Mouse (Mus musculus): Measurements from ENCODE around the gene Kazald1. TPM values are rescaled to one million over a fixed set of nuclear protein-coding genes. Genes with fewer than 3 reads are reported as not detected.

Kazald1 gene
- polyA plus RNA-seq, 1 experiment = not detected

DNA sequence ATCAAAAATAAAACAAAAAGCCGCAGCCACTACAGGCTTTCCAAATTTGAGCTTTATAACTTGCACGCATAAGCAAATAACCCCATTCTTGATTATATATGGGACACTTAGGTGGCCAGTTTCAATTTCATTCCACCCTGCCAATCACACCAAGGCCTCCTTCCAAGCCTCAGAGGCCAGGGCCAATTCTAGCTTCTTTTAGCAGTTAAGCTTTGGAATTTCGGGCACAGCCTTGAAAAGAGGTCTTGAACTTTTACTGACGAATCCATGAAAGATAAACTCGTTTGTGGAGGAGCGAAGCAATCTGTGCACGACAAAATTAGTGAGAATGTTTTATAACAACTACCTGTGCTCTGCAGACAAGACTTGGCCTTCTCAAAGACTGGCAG, 17.3 kb upstream of the Kazald1 start:
- TF ChIP-seq CTCF (IDR thresholded peaks at IDR 0.05; ENCODE audit: insufficient read depth, low read depth, low read length) (no peak), POLR2A (IDR thresholded peaks at IDR 0.05; ENCODE audit: insufficient read depth, low read depth, low read length) (no peak)
- H3K4me3 ChIP-seq (ENCODE audit: insufficient read depth, low read depth, low read length) = peak overlapping the region; percentile 90
- H3K27ac ChIP-seq (ENCODE audit: insufficient read depth, low read depth, low read length) = peak overlapping the region; percentile 89
- H3K4me1 ChIP-seq (ENCODE audit: control insufficient read depth, insufficient read depth, low read length) = peaks cover 24% of the 10 kb centered on the region
- WGBS = 30% methylated on average over 7 of the region's 7 CpGs

- H3K4me3 ChIP-seq (ENCODE audit: insufficient read depth, low read depth, low read length) = peak overlapping the region; percentile 90
- under 1% methylated on average over 34 of the region's 34 CpGs for WGBS
- H3K27ac ChIP-seq (ENCODE audit: insufficient read depth, low read depth, low read length) = peak overlapping the region; percentile 100
- H3K4me1 ChIP-seq (ENCODE audit: control insufficient read depth, insufficient read depth, low read length) = peaks cover 24% of the 10 kb centered on the region
- no peak for TF ChIP-seq CTCF (IDR thresholded peaks at IDR 0.05; ENCODE audit: insufficient read depth, low read depth, low read length)
- peak; percentile 32; the same call in 1 of the 2 replicates for TF ChIP-seq POLR2A (IDR thresholded peaks at IDR 0.05; ENCODE audit: insufficient read depth, low read depth, low read length)
Observed at GRCm38 (mm10) chr19:45058113-45058839, 16.8 kb upstream of the Kazald1 start.

GRCm38 (mm10) chr19:45058841-45059240, 16.2 kb upstream of the Kazald1 start:
- H3K4me1 ChIP-seq (ENCODE audit: control insufficient read depth, insufficient read depth, low read length) = peaks cover 22% of the 10 kb centered on the region
- TF ChIP-seq POLR2A (IDR thresholded peaks at IDR 0.05; ENCODE audit: insufficient read depth, low read depth, low read length) (no peak), CTCF (IDR thresholded peaks at IDR 0.05; ENCODE audit: insufficient read depth, low read depth, low read length) (no peak)
- peak overlapping the region; percentile 100 for H3K27ac ChIP-seq (ENCODE audit: insufficient read depth, low read depth, low read length)
- WGBS = under 1% methylated on average over 14 of the region's 14 CpGs
- peak overlapping the region; percentile 90 for H3K4me3 ChIP-seq (ENCODE audit: insufficient read depth, low read depth, low read length)

GRCm38 (mm10) chr19:45063565-45064292, 11.3 kb upstream of the Kazald1 start:
- TF ChIP-seq POLR2A (IDR thresholded peaks at IDR 0.05; ENCODE audit: insufficient read depth, low read depth, low read length) (no peak), CTCF (IDR thresholded peaks at IDR 0.05; ENCODE audit: insufficient read depth, low read depth, low read length) (peak; percentile 35; the same call in 1 of the 2 replicates)
- Histone ChIP-seq H3K27ac (ENCODE audit: insufficient read depth, low read depth, low read length) (no peak overlapping the region), H3K4me3 (ENCODE audit: insufficient read depth, low read depth, low read length) (no peak overlapping the region), H3K4me1 (ENCODE audit: control insufficient read depth, insufficient read depth, low read length) (0 out of 2 replicates have a peak, but pooled peaks cover 6% of the 10 kb centered on the region)
- 48% methylated on average over 20 of the region's 20 CpGs for WGBS

- WGBS = 11% methylated on average over 21 of the region's 21 CpGs
- no peak for TF ChIP-seq CTCF (IDR thresholded peaks at IDR 0.05; ENCODE audit: insufficient read depth, low read depth, low read length)
- no peak for TF ChIP-seq POLR2A (IDR thresholded peaks at IDR 0.05; ENCODE audit: insufficient read depth, low read depth, low read length)
- no peak overlapping the region for H3K4me3 ChIP-seq (ENCODE audit: insufficient read depth, low read depth, low read length)
- no peak overlapping the region for H3K27ac ChIP-seq (ENCODE audit: insufficient read depth, low read depth, low read length)
- 0 out of 2 replicates have a peak, but pooled peaks cover 6% of the 10 kb centered on the region for H3K4me1 ChIP-seq (ENCODE audit: control insufficient read depth, insufficient read depth, low read length)
Observed at GRCm38 (mm10) chr19:45065226-45065625, 9.8 kb upstream of the Kazald1 start.

GRCm38 (mm10) chr19:45067170-45067569, 7.9 kb upstream of the Kazald1 start:
- 26% methylated on average over 17 of the region's 17 CpGs for WGBS
- Histone ChIP-seq H3K4me1 (ENCODE audit: control insufficient read depth, insufficient read depth, low read length) (0 out of 2 replicates have a peak, but pooled peaks cover 6% of the 10 kb centered on the region), H3K27ac (ENCODE audit: insufficient read depth, low read depth, low read length) (no peak overlapping the region), H3K4me3 (ENCODE audit: insufficient read depth, low read depth, low read length) (no peak overlapping the region)
- no peak for TF ChIP-seq POLR2A (IDR thresholded peaks at IDR 0.05; ENCODE audit: insufficient read depth, low read depth, low read length)
- TF ChIP-seq CTCF (IDR thresholded peaks at IDR 0.05; ENCODE audit: insufficient read depth, low read depth, low read length) = no peak

DNA sequence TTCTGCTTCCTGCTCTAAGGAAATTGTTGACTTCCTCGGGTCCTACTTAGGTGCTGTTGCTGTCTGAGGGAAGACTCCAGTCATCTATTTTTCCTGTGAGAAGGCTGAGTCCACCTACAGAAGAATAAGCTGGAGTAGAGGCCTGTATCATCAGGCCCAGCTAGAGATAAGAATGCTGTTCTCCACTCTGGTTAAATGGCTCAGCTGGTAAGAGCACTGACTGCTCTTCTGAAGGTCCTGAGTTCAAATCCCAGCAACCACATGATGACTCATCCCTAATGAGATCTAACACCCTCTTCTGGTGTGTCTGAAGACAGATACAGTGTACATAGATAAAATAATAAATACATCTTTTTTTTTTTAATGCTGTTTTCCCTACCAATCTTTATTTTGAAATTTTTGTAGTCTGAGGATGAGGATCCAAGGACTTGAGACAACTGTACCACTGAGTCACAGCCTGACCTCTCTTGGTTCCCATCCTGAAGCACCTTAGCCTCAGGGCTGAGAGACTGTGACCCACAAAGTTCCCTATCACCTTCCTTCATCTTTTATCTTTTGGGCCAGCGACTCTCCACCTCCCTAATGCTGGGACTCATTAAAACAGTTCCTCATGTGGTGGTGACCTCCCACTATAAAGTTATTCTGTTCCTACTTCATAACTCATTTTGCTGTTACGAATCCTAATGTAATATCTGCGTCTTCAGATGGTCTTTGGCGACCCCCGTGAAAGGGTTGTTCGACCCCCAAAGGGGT, 7.1 kb upstream of the Kazald1 start:
- no peak overlapping the region for H3K4me3 ChIP-seq (ENCODE audit: insufficient read depth, low read depth, low read length)
- H3K27ac ChIP-seq (ENCODE audit: insufficient read depth, low read depth, low read length) = no peak overlapping the region
- H3K4me1 ChIP-seq (ENCODE audit: control insufficient read depth, insufficient read depth, low read length) = 0 out of 2 replicates have a peak, but pooled peaks cover 6% of the 10 kb centered on the region
- WGBS = 80% methylated on average over 7 of the region's 7 CpGs
- TF ChIP-seq CTCF (IDR thresholded peaks at IDR 0.05; ENCODE audit: insufficient read depth, low read depth, low read length) = no peak

- peaks cover 19% of the 10 kb centered on the region for H3K4me1 ChIP-seq (ENCODE audit: control insufficient read depth, insufficient read depth, low read length)
- TF ChIP-seq POLR2A (IDR thresholded peaks at IDR 0.05; ENCODE audit: insufficient read depth, low read depth, low read length) = no peak
- TF ChIP-seq CTCF (IDR thresholded peaks at IDR 0.05; ENCODE audit: insufficient read depth, low read depth, low read length) = peak; percentile 60
- peak overlapping the region; percentile 99 for H3K4me3 ChIP-seq (ENCODE audit: insufficient read depth, low read depth, low read length)
- no peak overlapping the region for H3K27ac ChIP-seq (ENCODE audit: insufficient read depth, low read depth, low read length)
- WGBS = 8% methylated on average over 20 of the region's 20 CpGs
Observed at GRCm38 (mm10) chr19:45073871-45074542, 1.0 kb upstream of the Kazald1 start.

All from olfactory bulb, adult 2 months (tissue).